Mouse (Mus musculus): ENCODE results near the gene Rnf113a2. TPM values are rescaled to one million over a fixed set of nuclear protein-coding genes. Genes with fewer than 3 reads are reported as not detected.

Rnf113a2 gene
- total RNA-seq, 4 experiments from 2014 or later, result 11.7 to 15.2 (median 13.5) TPM

- peak; percentile 9 to 36 for DNase-seq (ENCODE audit: low spot score in 2 of 2)
Measured at GRCm38 (mm10) chr12:84407874-84408818, 8.8 kb upstream of the Rnf113a2 start.

DNA sequence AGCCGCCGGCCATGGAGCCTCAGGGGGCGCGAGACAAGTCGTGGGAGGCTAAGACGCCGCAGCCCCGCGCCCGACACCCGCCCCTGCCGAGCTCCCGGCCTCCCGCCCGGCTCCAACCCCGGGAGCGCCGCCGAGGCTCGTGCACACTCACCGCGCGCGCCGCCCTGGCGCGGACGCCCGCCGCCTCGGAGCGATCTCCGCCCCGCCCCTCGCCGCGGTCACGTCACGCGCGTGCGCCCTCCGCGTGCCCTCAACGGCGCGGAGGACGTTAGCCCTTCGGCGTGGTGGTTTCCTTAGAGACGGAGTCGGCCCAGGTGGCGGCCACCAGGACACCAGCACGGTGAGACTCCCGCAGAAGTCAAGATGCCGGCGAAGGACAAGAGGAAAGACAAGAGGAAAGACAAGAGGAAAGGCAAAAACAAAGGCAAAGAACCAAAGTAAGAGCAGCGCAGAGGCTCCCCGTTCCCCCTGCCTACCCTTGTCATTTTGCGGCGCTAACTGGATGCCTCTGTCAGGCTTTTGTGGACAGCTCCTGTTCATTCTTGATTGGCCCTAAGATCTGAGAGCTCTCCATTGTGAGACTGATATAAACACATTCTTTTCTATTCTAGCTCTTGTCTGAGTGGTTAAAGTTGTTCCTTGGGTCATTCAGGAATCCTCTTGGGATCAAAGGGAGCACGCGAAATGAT is 8.0 kb upstream of the Rnf113a2 start, which contains the start of the genes Entpd5 and Bbof1:
Entpd5 (minus strand) TSS at position 211 of the 689 bp plus-strand sequence.
Bbof1 (plus strand) TSS at position 253 of the 689 bp plus-strand sequence.
- peak; percentile 84 to 85 for DNase-seq (ENCODE audit: low spot score in 2 of 2)

GRCm38 (mm10) chr12:84417605-84417922 is 568 bp downstream of the Rnf113a2 start:
- no peak for DNase-seq (ENCODE audit: low spot score in 2 of 2)

GRCm38 (mm10) chr12:84423990-84424389 is 7.0 kb downstream of the Rnf113a2 start:
- DNase-seq (ENCODE audit: low spot score in 2 of 2), result no peak

GRCm38 (mm10) chr12:84429825-84430224 is 12.8 kb downstream of the Rnf113a2 start:
- DNase-seq (ENCODE audit: low spot score in 2 of 2), result no peak

- no peak for DNase-seq (ENCODE audit: low spot score in 2 of 2)
Measured at GRCm38 (mm10) chr12:84438697-84439096, 21.7 kb downstream of the Rnf113a2 start.

DNA sequence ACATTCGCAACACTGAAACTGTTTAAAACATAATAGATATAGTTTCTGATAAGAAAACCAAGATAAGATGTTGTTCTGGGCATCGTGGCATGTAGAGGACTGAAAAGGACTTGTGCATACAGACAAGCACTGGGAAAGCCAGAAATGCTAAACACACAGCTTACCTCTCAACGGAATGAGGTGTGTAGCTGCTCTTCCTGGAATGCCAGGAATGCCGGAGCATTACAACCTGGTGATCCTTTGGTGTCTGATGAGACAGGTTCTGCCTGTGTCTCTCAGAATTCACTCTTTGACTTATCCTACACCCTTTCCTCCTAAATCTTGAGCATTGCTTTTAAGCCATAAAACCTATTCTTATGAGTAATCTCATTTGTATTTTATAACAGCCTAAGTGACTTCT is 25.5 kb downstream of the Rnf113a2 start:
- DNase-seq (ENCODE audit: low spot score in 2 of 2), result no peak

DNA sequence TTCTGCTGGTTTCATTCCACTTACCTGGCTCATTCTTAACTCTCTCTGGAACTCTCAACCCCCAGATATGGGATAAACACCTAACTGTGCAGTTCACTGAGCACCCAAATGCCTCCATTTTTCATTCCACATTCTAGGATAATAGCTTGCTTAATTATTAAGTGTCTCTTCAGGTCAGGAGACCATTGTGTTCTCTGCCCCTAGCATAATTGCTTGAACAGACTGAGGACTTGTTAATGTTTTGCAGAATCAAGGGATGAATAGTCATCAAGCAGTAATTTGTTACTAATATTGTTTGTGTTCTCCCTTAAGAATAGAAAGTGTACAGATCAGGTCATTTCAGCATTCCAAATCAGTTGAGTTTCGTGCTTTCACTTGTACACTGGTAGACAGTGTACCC is 30.4 kb downstream of the Rnf113a2 start:
- no peak for DNase-seq (ENCODE audit: low spot score in 2 of 2)

GRCm38 (mm10) chr12:84448181-84448580 is 31.2 kb downstream of the Rnf113a2 start:
- DNase-seq (ENCODE audit: low spot score in 2 of 2), result no peak

- no peak for DNase-seq (ENCODE audit: low spot score in 2 of 2)
Measured at GRCm38 (mm10) chr12:84449887-84450286, 32.9 kb downstream of the Rnf113a2 start.

DNA sequence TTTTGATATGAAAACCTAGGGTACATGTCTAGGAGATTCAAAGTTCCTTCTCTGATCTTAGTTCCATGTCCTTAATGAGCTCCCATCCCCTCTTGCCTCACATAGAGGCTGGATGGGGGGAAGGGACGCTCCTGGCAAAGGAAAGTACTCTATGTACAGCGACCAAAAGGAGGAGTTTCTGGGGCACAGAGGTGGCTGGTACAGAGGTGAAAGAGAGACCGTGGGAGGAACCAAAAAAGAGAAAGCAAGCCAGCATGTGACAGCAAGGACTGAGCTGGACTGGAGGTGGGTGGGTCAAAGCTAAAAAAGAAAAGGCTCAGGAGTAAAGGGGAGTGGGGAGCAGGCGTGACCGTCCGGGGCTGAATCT is 33.3 kb downstream of the Rnf113a2 start:
- no peak for DNase-seq (ENCODE audit: low spot score in 2 of 2)

DNA sequence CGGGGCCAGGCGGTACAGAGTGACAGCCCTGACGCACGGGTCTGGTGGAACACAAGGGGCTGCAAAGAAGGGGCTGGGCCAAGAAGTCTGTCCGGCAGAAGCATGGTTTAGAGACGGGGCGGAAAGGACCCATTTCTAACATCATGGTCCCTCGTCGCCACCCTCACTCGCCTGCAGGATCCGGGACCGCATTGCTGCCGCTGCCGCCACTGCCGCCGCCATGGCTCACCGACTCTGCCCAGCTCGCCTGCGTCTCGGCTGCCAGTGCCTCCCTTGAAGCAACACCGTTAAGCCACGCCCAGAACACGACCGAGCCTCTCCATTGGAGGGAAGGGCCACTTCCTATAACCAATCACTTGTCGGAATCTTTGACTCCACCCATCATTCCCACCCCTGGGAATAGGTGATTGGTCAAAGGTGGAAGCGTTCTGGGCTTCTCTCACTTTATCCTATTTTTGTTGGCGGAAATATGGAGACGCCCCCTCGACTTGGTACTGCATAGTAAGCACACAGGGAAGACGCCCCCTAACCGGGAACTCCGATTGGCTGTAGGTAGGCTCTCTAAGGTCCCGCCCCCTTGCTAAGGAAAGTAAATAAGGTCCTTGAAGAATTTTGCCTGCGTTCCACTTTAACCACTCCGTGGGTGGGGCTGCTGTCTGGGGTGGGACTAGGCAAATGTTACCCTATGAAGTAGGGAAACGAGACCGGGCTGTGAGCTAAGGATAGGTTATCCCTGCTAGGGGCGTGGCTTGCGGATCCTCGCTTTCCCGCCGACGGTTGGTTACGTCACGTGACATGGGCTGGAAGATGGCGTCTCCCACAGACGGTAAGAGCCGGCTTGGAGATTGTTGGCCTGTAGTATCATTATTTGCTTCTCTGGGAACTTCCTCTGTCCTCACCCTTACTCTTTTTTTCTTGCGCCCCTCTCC is 34.0 kb downstream of the Rnf113a2 start, which contains the start of the genes Aldh6a1 and Lin52:
Aldh6a1 (minus strand) TSS at position 287 of the 929 bp plus-strand sequence.
Lin52 (plus strand) TSS at position 705 of the 929 bp plus-strand sequence.
- peak; percentile 83 to 100 for DNase-seq (ENCODE audit: low spot score in 2 of 2)

GRCm38 (mm10) chr12:84451801-84452200 is 34.8 kb downstream of the Rnf113a2 start:
- DNase-seq (ENCODE audit: low spot score in 2 of 2), result no peak

DNA sequence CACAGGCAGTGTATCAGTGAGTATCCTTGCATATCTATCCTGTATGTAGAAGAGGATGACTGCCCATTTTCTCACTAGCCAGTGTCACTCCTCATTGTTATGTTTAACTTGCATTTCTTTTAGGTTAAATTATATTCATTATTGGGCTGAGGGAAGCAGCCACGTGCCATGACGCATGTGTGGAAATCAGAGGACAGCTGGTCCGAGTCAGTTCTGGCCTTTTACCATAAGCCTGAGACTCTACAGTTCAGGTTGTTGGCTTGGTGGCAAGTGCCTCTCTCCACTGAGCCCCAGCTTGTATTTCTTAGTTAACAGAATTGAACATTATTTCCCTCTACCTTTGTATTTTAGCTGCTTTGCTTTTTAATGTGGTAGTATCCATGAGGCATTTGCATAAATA is 39.9 kb downstream of the Rnf113a2 start:
- DNase-seq (ENCODE audit: low spot score in 2 of 2), result no peak

DNA sequence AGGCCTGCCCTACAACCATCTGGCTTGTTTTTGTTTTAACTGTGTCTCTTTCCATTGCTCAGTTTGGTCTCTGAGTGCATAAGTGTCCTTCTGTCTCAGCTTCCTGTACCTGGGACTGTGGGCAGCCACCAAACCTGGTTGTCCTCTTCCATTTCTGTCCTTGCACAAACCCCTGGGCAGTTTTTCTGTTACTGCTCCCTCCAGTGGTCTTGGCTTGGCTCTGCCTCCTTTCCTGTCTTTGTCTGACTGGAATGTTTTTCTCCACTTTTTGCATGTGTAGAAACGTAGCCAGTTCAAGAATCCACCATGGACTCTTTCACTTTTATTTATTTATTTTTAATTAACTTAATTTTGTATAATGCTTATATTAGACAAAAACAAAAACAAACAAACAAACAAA is 42.8 kb downstream of the Rnf113a2 start:
- DNase-seq (ENCODE audit: low spot score in 2 of 2), result no peak

DNA sequence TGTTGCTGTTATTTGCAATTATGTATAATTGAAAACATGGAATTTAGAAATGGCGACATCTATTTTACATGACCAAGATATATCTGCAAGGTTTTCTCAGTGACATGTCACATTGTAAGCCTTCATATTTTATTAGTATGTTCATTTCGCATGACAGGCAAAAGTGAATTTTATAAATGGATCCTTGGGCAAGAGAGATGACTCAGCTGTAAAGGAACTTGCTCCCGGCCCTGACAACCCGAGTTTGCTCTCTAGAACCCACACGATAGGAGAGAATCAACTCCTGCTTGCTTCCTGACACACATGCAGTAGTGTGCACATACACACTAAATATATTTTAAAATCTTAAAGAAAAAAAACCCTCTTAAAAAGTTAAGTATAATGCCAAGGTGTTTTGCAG is 44.4 kb downstream of the Rnf113a2 start:
- no peak for DNase-seq (ENCODE audit: low spot score in 2 of 2)

GRCm38 (mm10) chr12:84462856-84463255 is 45.9 kb downstream of the Rnf113a2 start:
- no peak for DNase-seq (ENCODE audit: low spot score in 2 of 2)
